Mouse (Mus musculus) gastrocnemius, adult 8-10 months (tissue): ENCODE data around the gene Rassf2. TPM values are rescaled to one million over a fixed set of nuclear protein-coding genes. Genes with fewer than 3 reads are reported as not detected.

Experiments
- DNase-seq, 2 experiments: peaks; one replicate each; pipeline ENCODE4 v3.0.0; 2022; ENCODE audit warnings: low spot score in 2 of 2
- total RNA-seq, 4 experiments: library from RNA; stranded (reverse); gene quantifications; 2 replicates each; pipeline ENCODE4 v1.2.4; 2022

Gene Rassf2
- total RNA-seq, 4 experiments from 2014 or later, result 1.3 to 4.1 (median 2.4) TPM

DNA sequence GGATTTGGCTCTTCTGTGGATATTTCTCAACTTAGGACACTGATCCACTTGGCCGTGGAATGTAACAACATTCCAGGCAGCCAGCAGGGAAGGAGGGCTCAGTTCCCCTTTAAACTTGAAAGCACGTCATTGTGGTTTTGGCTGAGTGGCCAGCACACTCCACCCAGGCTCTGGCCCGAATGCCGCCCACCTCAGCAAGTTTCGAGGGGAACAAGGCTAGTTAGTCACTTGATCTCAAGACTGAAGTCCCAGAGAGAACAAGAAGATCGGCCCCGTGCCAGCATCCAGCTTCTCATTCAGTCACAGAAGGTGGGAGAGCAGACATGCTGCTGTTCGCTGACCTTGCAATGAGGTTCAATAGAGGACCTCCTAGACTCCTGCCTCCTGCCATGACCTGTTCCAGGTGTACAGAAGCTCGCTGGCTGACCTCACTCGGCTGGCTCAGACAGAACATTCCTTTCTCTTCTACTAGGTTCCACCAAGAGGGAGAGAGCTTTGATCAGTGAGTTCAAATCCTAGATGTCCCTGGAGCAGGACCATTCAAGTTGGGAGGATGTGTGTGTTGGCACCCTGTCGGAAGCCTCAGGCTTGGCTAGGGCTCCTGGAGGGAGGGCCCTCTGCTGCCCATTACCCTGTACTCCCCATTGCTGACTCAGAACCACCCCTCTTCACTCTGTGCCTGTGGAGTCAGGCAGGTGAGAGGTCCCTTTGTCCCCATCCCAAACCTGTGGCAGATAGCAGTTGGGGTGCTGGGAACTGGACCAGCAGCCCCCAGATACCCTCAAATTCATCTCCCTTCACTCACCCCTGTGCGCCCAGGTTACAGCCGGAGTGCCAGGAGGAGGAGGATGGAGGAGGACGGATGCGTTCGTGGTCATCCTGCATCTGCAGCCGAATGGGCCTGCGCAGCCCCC is 23.2 kb downstream of the Rassf2 start:
- DNase-seq, result peak; percentile 81 to 83

DNA sequence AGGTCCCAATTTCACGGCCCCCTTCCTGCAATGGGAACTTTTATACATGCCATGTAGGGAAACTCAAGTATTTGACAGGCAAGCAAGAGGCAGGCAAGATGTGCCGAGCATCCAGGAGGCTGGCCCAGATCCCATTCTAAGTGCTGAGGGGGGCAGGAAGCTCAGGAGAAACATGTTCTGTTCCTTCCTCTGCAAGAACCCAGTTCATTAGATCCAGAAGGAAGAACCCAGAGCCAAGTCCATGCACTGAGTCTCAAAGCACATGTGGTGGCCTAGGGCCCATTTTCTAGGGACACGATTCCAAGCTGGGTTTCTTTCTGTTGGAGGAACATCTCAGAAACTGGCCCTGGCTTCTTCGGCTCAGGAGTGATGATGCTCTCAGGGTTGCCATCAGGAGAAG is 24.6 kb downstream of the Rassf2 start:
- no peak for DNase-seq

DNA sequence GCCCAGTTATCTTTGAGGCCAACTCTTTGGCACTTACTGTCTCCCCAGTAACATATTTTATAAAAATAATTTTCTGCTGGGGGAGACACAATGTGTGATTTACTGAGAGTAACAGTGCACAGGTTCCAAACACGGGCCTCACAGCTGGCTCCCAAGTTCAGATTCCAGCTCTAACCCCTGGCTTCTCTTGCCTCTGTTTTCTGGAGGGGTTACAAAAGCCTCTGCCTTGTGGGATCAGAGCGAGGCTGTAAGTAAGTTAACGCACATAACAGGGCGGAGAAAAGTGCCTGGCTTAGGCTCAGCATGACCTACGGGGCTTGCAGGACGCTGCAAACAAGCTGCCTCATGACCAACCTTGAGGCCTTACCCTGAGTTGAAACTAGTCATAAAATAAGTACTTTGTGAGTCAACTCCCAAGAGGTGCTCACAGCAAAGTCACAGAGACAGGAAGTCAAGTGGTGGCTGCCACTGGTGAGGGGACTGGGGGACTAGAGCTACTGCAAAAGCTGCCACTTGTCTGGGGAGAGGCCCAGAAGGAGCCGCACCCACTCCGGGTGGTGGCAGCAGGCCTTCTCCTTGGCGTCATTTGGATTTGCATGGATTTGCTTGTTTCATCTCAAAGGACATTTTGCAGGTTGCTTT is 25.4 kb downstream of the Rassf2 start:
- no peak for DNase-seq

DNA sequence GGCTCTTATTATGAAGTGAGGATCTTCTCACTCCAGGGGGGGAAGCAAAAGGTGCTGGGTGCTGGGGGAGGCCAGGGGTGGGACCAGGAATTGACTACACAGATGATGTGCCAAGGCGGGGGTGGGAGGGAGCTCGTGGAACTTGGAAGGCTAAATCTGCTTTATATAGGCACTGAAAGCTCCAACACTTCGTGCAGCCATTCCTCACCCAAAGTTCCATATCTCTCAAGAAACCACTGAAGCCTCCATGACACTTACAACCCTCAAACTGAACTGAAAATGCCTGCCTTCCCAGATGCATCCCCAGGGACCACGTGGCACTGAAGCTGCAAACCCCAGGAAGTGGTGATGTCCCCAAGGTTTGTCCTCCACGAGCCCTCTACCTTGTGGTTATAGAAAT is 26.1 kb downstream of the Rassf2 start:
- DNase-seq, result no peak

DNA sequence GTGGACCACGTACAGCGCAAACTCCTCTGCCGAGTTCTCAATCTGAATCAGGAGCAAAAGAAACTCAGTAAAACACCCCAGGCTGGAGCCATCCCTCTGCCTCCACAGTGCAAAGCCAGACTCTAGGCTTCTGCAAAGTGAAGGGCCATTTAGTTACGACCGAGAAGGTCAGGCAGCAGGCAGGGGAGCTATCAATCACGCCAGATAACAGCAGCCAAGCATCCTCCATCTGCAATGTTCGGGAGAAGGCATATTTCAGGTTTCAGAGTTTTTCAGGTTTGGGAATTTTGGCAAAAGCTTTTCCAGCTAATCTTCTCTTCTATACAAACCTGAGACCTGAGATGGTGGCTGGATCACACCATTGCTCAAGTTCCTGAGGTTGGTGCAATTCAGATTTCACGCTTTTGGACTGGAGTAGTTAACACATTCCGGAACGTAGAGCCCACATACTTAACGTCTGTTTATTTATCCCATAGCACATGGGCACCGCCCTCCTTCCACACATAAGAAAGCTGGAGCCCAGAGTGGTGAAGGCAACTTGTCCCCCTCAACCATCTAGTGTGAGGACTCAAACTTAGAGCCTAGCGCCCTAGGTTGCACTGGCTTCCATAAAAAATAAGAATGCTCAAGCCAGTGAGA is 28.2 kb downstream of the Rassf2 start:
- no peak for DNase-seq

DNA sequence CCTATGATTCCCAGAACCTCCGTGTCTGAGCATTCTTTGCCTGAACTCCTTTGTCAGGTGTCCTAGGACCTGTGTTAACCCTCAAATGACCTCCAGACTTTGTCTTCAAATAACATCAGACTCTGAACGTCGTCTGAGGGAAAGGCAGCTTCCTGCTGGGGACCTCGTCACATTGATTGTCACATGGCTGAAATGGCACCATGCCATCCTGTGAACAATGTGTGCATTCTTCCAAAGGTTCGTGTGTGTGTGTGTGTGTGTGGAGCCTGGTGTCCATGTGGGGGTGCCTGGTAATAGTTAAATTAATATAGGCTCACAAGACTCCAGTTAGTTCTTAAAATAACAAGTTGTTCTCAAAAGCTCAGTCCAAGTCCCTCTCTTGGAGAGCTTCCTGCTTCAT is 32.7 kb downstream of the Rassf2 start:
- DNase-seq, result no peak

DNA sequence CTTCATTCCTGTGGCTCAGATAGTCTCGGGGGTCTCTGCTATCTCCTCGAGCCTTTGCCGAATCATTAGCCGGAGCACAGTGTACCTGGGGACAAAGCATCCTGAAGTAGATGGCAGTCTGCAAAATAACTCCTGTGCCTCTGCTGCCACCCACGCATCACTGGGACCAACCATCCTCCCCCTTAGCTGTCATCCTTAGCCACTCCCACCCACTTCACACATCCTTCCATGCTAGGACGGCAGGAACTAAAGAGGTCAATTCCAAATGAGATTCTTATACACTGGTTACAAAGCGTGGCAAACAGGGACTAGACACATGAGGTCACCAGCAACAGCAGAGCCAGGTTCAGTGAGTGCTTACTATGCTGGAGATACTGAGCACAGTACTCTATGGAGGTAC is 33.7 kb downstream of the Rassf2 start:
- DNase-seq, result no peak

DNA sequence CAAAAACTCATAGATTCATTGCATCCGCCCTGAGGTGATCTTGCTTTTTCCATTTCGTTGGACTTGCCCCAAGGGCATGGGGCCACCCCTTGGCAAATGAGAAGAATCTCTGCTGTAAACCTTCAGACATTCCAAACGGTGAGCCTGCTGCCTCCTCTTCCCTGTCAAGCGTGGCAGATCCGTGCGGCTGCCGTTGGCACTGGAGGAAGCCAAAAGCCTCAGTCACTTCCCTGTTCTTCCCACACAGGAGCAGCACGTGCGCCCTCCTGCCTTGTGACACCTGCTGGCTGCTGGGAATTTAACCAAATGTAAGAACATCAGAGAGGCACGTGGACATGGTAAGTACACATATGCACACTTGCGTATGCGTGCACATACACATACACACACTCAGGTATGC is 34.3 kb downstream of the Rassf2 start:
- DNase-seq, result no peak

DNA sequence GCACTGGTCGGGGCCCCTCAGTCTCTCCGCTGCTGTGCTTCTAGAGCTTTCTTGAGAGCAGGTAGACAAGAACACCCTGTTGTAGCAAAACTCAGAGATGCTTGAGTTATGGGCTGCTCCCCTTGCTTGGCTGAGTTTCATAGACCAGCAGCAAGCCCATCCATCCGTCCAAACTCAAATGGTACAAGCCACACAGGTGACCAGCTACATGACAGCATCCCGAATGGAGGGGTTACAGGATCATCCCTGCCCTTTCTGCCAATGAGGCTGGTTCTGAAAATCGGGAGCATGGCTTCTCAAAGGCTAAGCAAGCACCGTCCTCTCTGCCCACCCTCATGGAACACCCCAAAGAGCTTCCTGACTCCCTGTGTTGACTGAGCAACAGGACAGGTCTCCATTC is 35.1 kb downstream of the Rassf2 start:
- DNase-seq, result no peak

DNA sequence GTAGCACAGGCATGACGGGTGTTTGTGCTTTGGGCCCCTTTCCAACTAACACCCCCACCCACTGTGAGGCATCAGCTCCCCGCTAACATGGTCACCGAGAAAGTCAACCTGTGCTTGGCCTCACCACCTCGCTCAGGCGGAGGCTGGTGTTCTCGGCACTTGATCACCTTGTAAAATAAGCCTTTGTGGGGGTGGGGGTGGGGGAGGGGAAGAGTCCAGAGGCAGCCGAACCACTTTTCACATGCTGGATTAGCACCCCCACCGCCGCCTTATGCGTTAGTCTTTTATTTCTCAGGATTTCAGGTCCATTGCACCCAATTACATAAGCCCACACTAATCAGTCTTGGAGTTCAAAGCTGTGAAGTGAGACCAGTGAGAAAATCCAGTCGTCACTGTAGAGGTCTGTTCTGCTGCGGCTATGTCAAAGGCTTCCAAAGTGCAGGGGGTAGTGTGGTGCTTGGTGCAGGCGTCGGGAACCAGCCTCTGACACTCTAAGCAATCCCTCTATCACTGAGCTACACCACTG is 36.4 kb downstream of the Rassf2 start:
- DNase-seq, result no peak

DNA sequence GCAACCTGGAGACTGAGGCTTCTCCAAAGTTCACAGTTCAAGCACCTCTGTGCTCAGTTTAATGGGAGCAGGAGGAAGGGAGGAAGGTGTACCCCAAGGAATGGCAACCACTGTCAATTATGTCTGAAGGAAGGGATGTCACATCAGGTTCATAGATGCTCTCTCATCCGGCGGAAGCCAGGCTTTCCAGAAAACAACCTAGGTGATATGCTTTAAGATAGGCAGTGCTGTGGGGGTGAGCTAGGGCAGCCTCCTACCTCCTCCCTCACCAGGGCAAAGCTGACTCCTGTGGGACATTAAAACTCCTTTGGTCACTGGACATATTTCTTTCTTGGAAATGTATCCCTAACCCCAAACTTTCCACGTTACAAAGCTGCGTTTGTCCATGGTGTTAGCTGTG is 36.9 kb downstream of the Rassf2 start:
- DNase-seq, result no peak

DNA sequence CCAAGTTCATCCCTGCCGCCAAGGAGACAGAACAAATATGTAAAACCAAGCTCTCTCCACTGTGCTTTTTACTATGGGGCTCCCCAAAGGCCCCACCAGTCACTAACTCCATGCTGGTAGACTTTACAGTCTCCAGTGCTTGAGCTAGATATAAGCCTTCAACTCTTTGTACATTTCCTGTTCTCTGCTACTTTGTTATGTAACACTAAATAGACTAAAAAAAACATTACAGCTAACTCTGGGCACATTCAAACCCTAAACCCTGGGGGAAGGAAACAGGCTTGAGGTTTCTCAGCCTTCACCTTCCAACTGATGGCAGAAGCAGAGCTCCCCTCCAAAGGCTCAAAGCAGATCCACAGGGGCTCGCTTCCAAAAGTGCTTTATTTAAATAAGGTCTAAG is 37.6 kb downstream of the Rassf2 start:
- no peak for DNase-seq

DNA sequence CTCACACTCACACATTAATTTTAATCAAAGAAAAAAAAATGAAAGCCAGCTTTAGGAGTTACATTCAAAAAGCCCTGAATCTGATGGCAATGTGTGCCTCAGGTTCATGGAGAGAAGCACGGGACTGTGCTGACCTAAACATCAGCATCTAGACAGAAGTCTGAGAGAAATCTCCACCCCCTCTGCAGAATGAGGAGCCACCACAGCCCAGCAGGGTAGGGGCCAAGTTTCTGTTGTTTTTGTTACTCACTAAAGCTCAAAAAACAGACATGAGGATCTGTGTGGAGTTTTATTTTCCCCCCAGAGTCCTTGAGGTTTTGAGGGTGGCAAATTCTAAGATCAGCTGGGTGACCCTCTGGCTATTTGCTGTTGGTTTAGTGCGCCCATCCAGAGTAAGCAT is 41.5 kb downstream of the Rassf2 start:
- DNase-seq, result peak in 1 of 2 experiments; percentile 1

DNA sequence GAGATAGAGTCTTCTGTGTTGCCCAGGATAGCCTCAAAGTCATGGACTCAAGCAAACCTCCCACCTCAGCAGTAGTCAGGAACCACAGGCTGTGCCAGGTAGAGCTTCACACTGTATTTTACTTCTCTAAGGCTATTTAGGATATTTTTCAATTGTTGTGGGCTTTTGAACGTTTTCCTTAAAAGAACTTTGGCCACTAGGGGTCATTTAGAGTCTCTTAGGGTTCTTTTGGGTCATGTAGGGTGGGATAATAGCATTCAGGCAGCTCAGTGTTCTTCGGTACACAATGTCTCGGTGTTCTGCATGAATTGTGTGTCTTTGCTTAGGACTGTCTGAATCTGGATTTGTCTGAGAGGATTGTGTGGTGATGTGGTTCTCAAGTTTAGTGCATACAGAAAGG is 42.1 kb downstream of the Rassf2 start:
- peak in 1 of 2 experiments; percentile 0 for DNase-seq

DNA sequence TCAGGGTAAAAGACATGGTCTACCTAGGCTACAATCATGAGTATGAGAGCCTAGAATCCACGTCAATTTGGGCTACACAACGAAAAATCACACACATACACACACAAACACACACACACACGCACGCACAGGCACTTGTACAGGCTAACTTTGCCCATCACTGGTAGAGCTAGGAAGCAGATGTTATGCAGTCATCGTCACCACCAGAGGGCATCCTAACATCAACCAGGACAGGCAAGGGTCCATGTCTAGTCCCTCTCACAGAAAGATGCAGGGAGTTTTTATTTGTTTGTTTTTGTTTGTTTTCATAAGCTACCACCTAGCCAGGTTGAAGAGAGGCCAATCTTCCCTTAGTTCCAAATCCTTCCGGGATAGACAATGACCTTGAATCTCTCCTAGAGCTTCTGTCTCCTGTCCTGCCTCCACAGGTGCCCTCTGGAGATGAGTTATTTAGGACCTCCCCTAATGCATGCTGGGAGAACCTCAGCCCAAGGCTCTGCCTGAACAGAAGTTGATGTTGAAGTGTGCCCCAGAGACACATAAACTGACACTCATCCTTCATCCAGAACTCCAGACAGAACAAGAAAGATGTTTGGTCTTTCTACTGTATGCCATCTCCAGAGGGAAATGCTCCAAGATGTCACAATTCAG is 47.4 kb downstream of the Rassf2 start:
- peak in 1 of 2 experiments; percentile 20 for DNase-seq

DNA sequence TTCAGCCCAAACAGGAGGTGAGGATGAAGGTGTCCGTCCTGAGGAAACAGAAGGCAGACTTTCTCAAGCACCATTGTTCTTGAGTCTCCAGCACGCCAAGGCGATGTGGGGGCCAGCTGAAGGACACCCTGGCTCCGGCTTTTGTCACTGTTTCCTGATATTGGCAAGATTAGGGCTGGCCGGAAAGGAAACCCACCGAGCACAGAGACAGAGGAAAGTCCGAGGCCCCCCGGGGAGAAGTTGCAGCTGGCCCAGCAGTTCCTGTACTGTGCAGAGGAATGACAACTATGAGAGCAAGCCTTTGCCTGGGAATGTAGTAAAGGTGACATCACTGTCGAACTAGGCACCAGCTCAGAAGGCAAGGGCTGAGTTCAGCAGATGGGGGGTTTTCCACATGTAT is 49.2 kb downstream of the Rassf2 start:
- no peak for DNase-seq

DNA sequence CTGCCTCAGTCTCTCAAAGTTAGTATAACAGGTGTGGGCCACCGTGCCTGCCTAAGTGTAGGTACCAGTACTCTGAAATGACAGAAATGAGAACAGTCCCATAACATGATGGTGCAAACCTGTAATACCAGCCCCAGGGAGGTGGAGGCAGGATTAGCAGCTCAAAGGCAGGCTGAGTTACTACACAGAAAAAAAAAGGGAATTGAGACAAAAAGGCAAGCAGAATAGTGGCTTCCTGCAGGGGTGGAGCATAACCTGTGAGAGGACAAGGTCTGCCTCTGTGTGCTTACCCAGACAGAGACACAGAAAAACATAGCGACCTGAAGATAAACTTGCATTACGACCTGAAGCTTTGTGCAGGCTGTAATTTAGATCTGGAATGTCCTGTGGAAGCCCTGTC is 53.4 kb downstream of the Rassf2 start:
- DNase-seq, result no peak

DNA sequence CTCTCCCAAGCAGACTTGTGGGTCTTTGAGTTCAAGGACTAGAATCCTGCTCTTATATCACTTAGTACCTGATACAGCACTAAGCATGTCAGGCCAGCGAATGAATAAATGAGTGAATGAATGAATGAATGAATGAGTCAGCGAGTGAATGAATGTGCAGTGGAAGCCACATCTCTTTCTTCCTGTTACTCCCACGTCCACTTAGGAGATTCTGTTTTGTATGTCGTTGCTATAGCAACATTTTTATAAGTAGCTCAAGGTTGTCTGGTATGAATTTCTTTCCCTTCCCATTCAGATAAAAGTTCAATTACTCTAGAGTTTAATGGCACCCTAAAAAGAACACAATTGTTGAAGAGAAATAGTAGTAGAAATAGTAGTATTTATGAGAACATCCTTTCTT is 59.0 kb downstream of the Rassf2 start:
- DNase-seq, result no peak

DNA sequence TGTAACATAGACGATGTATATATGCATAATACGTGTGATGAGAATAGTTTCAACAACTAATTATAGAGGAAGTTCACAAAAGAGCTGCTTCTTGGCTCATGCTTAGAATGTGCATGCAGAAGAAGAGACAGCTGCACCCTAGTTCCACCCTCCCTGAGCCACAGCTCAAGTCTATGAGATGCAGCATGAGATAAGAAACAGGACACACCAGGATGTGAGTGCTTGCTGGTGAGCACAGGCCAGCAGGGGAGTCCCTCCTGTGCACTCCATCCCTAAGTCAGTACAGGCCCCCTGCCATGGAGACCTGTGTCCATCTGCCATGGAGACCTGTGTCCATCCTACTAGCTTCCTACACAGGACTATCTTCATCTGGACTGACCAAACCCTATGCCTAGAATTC is 59.5 kb downstream of the Rassf2 start:
- DNase-seq, result no peak

DNA sequence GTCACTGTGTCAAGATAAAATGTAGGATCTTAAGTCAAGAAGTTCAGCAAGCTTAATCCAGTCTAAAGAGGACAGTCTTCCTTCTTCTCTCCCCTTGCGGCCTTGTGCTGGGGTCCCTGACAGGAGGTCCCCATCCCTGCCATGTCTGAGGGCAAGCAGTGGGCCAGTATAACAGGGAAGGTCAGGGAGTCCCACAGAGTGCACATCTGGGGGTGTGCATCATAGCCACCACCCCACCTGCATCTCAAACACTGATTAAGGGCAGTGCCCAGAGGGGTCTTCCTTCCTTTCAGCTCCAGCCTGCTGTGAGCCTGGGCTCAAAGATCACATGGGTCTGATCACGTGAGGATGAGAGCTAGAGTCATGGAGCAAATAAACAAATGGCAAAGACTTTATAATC is 68.4 kb downstream of the Rassf2 start:
- no peak for DNase-seq

DNA sequence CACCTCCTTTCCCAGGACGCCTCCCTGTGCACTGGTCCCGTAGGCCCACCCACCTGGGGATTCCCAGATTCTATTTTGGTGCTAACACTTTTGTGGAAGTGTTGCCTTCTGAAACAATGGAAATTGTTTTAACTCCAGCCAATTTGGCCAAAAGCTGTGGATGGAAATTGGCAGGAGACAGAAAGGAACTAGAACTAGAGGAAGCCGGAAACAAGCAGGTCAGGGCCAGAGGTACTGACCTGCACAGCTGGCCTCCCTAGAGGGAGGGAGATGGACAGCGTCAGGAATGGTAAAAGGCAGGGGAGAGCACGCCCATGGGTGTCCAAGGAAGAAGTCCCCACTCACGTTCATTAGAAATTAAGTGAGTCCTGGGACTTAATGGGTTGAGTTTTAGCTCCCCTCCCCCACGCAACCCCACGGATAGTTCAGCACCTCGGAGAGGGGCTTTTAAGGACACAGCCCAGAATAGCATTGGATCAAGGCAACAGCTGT is 72.3 kb downstream of the Rassf2 start:
- no peak for DNase-seq
